Mouse (Mus musculus): ENCODE measurements around the gene Arpc1a.

DNA sequence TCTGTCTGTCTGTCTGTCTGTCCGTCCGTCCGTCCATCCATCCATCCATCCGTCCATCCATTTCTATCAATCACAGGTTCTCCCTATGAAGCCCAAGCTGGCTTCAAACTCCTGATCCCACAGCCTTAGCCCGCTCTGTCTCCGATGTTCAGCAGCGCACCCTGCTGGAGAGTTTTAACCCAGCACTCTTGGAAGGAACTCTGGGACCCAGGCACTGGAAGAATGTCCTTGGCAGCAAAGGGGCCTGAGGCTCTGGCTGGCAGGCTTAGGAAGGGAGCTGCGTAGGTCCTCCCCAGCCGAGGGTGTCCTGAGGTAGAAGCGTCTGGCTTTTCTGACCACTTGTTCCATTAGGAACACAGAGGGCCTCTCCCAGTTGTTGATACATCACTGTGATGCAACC is 33.3 kb downstream of the Arpc1a start:
- peak; percentile 85 for TF ChIP-seq CTCF (IDR thresholded peaks at IDR 0.05; ENCODE audit: borderline replicate concordance, control insufficient read depth, extremely low read depth, insufficient read depth, low read length, poor library complexity)
- TF ChIP-seq POLR2A (IDR thresholded peaks at IDR 0.05; ENCODE audit: control insufficient read depth, extremely low read depth, insufficient read depth, low read length, poor library complexity) = no peak

Data from thymus, adult 2 months (tissue).